Mouse (Mus musculus) testis, adult 2 months (tissue): Measurements from ENCODE around the gene Kif20b. TPM values are rescaled to one million over a fixed set of nuclear protein-coding genes. Genes with fewer than 3 reads are reported as not detected.

Experiments used
- H3K27ac ChIP-seq: fragments of 200-500 bp; 2 replicates; pipeline ENCODE4 v1.5.1; 2012; ENCODE audit warnings: low read depth, low read length; ENCODE audit not compliant: control insufficient read depth, insufficient read depth
- H3K27me3 ChIP-seq: fragments of 200-500 bp; 2 replicates; pipeline ENCODE4 v1.6.1; 2012; ENCODE audit warnings: mild to moderate bottlenecking, low read length, moderate library complexity; ENCODE audit not compliant: control insufficient read depth, insufficient read depth
- H3K36me3 ChIP-seq: fragments of 200-500 bp; 2 replicates; pipeline ENCODE4 v1.6.1; 2012; ENCODE audit warnings: mild to moderate bottlenecking, low read length; ENCODE audit not compliant: control insufficient read depth, insufficient read depth
- H3K4me1 ChIP-seq: fragments of 200-500 bp; 2 replicates; pipeline ENCODE4 v1.6.1; 2012; ENCODE audit warnings: low read length; ENCODE audit not compliant: control insufficient read depth, insufficient read depth
- H3K4me3 ChIP-seq: fragments of 200-500 bp; 2 replicates; pipeline ENCODE4 v1.5.1; 2012; ENCODE audit warnings: low read depth, mild to moderate bottlenecking, low read length, moderate library complexity, mixed read lengths; ENCODE audit not compliant: control insufficient read depth
- CTCF ChIP-seq: fragments of 200-500 bp; IDR thresholded peaks from 2 replicates; pipeline ENCODE4 v1.5.1; 2012; ENCODE audit warnings: low read depth, mild to moderate bottlenecking, inconsistent platforms, low read length, moderate library complexity; ENCODE audit not compliant: control insufficient read depth, insufficient read depth, insufficient replicate concordance
- POLR2A ChIP-seq: fragments of 200-500 bp; IDR thresholded peaks from 2 replicates; pipeline ENCODE4 v1.6.1; 2012; ENCODE audit warnings: low read depth, mild to moderate bottlenecking, inconsistent platforms, low read length, moderate library complexity; ENCODE audit not compliant: control insufficient read depth
- polyA plus RNA-seq: library from polyadenylated mRNA; depleted of rRNA; stranded (reverse); fragments of >200 nt; gene quantifications from 2 replicates; pipeline ENCODE4 v1.2.3, GENCODE M21; 2012

Kif20b gene
- polyA plus RNA-seq, 1 experiment: 4.1 TPM

DNA sequence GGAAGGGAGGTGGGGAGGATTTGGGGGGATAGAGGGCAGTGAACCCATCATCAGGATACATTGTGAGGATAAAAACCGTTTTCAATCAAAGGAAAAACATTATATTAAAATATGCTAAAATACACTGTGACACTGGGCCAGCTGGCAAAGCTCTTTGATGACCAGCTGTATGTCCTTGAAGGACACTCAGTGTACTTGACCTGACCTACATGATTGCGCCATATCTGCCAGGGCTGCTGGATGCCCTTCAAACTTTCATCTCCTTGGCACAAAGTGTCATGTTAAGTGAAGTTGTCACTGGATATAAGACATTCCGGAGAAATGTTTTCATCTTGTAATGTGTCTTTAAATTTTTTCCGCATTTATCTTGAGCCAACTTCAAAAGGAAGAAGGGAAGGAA lies 23.2 kb upstream of the Kif20b start:
- Histone ChIP-seq H3K4me3 (no peak overlapping the region), H3K27ac (peak overlapping the region; percentile 12; the same call in 1 of the 2 replicates), H3K4me1 (peaks cover 2% of the 10 kb centered on the region), H3K36me3 (no peaks in the 10 kb centered on the region), H3K27me3 (no peaks in the 10 kb centered on the region)
- no peak for TF ChIP-seq POLR2A
- no peak for TF ChIP-seq CTCF

DNA sequence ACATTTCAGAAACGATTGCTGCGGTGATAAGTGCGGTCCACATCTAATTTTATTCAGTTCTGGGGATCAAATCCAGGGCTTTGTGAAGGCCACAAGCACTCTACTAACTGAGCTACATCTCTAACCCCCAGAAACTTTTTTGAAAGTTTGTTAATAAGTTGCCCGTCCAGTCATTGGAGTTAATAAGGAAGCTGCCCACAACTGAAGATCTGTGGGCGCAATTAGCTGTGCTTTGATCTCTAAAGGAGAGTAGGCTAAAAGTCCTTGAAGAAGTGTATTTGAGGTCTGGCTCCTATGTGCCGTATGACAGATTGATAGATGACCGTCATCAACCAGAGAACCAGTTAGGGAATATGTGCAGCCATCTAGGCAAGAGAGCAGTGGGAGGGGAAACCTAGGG lies 20.9 kb upstream of the Kif20b start:
- Histone ChIP-seq H3K27me3 (no peaks in the 10 kb centered on the region), H3K4me1 (peaks cover 2% of the 10 kb centered on the region), H3K27ac (no peak overlapping the region), H3K4me3 (no peak overlapping the region), H3K36me3 (no peaks in the 10 kb centered on the region)
- no peak for TF ChIP-seq CTCF
- no peak for TF ChIP-seq POLR2A

DNA sequence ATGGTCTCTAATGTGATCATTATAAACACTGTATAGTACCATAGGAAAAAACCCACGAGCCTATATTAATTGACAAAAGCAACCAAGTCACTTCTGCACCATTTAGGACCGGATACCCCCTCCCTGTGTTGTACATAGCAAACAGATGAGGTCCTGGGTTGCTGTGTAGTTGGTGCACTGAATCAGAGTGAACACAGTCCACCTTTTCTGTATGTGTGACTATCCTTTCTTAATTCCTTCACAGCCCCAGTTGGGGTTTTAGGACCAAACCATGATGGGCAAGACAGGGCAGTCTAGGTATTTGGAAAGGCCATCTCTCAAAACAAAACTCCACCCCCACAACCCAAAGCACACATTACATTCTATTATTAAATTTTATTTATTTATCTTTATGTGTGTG lies 20.4 kb upstream of the Kif20b start:
- TF ChIP-seq CTCF (no peak), POLR2A (no peak)
- Histone ChIP-seq H3K36me3 (no peaks in the 10 kb centered on the region), H3K27me3 (no peaks in the 10 kb centered on the region), H3K4me1 (peaks cover 2% of the 10 kb centered on the region), H3K4me3 (no peak overlapping the region), H3K27ac (no peak overlapping the region)

DNA sequence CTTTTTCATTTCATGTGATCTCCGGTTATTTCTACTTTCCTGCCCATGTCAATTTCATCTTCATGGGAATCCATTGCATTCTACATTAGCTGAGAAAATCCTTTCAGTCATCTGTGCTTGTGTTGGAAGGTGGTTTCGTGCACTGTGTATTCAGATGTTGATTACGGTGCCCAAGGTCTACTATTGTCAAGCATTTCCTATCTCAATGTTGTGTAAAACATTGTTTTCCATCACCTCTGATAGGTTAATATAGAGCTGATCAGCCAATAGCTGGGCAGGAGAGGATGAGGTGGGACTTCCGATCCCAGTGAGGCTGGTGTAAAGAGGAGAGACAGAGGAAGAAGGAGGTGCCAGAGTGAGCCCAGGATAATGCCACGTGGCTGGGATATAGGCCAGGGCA lies 18.1 kb upstream of the Kif20b start:
- no peaks in the 10 kb centered on the region for H3K36me3 ChIP-seq
- H3K27ac ChIP-seq: no peak overlapping the region
- no peaks in the 10 kb centered on the region; the same call in none of the 2 replicates for H3K4me1 ChIP-seq
- no peaks in the 10 kb centered on the region for H3K27me3 ChIP-seq
- H3K4me3 ChIP-seq: no peak overlapping the region
- TF ChIP-seq CTCF (no peak), POLR2A (no peak)

DNA sequence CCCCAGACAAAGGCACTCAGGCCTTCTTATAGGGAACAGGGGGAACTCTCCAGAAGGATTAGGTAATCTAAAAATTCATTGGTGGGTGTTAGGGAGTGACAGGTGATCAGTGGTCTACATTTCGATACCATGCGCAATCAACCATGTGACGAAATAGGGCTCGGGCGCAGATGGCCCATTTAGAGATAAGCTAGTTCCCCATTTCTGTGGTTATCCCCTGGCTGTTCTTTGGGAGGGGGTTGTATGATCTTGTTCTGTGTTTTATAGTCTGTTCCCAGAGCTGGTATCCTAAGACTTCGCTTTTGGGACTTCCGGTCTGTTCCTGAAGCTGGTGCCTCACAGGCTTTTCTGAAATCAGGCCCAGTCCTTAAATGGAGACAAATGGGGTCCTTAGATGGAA lies 16.7 kb upstream of the Kif20b start:
- TF ChIP-seq POLR2A (no peak), CTCF (no peak)
- Histone ChIP-seq H3K36me3 (no peaks in the 10 kb centered on the region), H3K27ac (no peak overlapping the region), H3K27me3 (no peaks in the 10 kb centered on the region), H3K4me1 (no peaks in the 10 kb centered on the region; the same call in none of the 2 replicates), H3K4me3 (no peak overlapping the region)

DNA sequence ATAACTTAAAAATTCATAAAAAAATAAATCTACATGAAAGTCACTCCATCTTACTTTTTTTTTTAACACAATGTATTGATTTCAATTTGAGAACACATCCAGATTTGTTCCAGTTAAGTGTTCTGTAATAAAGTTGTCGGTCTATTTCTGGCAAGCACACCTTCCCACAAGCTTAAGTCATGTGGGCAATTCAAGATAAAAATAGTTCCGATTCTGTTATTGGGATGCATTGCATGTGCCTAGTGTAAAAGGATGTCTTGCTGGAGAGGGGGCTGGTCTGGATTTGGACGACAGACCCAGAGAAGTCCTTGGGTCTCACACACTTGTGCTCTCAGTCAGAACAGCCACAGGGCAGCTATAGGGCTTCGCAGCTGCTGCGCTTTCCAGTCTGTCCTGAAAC lies 15.4 kb upstream of the Kif20b start:
- no peaks in the 10 kb centered on the region for H3K36me3 ChIP-seq
- TF ChIP-seq CTCF (no peak), POLR2A (no peak)
- no peaks in the 10 kb centered on the region for H3K27me3 ChIP-seq
- no peaks in the 10 kb centered on the region; the same call in none of the 2 replicates for H3K4me1 ChIP-seq
- H3K4me3 ChIP-seq: no peak overlapping the region
- H3K27ac ChIP-seq: no peak overlapping the region

DNA sequence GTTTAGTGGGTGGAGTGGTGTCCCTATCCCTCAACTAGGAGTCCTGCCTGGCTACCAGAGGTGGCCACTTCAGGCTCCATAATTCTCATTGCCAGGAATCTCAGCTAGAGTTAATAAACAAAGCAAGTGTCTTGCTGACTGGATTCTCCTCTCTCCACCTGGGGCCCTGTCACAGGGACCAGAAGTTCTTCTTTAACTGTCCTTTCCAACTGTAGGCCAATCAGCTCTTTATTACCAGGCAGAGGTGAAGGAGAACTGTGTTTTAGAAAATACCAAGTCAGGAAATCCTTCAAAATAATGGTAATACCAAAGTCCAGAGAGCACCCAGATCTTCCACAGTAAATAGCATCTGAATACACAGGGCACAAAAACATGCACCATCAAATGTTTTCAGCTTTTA lies 9.8 kb upstream of the Kif20b start:
- H3K4me3 ChIP-seq: no peak overlapping the region
- H3K4me1 ChIP-seq: no peaks in the 10 kb centered on the region; the same call in 1 of the 2 replicates
- H3K27me3 ChIP-seq: no peaks in the 10 kb centered on the region
- no peak overlapping the region for H3K27ac ChIP-seq
- H3K36me3 ChIP-seq: no peaks in the 10 kb centered on the region
- TF ChIP-seq POLR2A: no peak
- no peak for TF ChIP-seq CTCF

DNA sequence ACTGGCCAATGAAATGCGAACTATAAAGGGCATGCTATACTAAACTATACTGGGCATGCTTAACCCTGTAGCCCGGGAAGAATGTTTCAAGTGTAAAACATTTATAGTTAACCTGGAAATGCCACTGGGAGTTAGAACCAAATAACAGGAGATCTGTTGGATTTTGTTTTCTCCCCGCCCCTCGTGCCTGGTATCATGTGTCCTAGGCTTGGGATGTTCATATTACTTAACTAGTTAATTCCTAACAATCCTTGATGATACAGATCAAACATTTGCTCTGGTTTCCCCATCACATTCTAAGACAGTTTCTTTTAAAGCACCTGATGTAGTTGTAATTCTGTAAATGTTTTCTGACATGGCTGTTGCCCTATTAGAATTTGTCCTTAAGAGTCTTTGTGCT lies 2.1 kb upstream of the Kif20b start:
- H3K4me3 ChIP-seq: no peak overlapping the region
- no peaks in the 10 kb centered on the region for H3K27me3 ChIP-seq
- H3K4me1 ChIP-seq: no peaks in the 10 kb centered on the region; the same call in 1 of the 2 replicates
- no peaks in the 10 kb centered on the region for H3K36me3 ChIP-seq
- TF ChIP-seq CTCF (no peak), POLR2A (no peak)
- no peak overlapping the region for H3K27ac ChIP-seq
